ENCODE assay signal across 32 mouse cellular contexts in the genomic region with DNA sequence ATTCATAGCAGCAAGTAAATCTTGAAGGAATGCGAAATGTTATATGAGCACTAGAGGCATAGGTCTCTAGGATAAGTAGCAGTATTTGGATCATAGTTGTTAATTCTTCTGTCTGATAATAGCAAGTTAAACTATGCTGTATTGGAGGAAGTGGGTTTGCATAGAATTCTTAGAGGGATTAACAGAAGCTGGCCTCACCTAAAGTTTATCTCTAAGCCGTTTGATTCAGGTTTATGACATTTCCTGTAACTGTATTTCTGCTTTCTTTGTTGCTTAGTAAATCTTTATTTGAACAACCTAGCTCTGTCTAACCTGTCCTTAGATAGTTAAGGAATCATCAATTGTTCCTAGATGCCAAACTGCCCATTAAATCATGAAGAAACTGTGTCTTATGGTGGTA. TPM values are rescaled to one million over a fixed set of nuclear protein-coding genes. Genes with fewer than 3 reads are reported as not detected.
"Had no signal": no experiment of that assay in that cellular context is flagged by ENCODE, and none has a peak within 500 bp of the region (broad histone marks: within the 10 kb centered on the region; RNA-seq: fewer than 3 reads in every experiment).

No protein-coding gene starts in this region.

- DNase-seq: left cerebral cortex, postnatal 4 days; liver; liver, embryonic 13.5 days; liver, postnatal 0 days; lung, adult 18-20 months; lung, adult 2 months; lung, embryonic 14.5 days; lung, postnatal 10 days; lung, postnatal 14 days; lung, postnatal 36 days; lung, postnatal 4 days; midbrain, embryonic 14.5 days had no signal

- H3K36me3 ChIP-seq: limb, embryonic 10.5 days; limb, embryonic 12.5 days; limb, embryonic 13.5 days; limb, embryonic 15.5 days; liver, embryonic 12.5 days; liver, embryonic 13.5 days; liver, embryonic 15.5 days; lung, embryonic 15.5 days; midbrain, embryonic 10.5 days; midbrain, embryonic 12.5 days; midbrain, embryonic 13.5 days; midbrain, embryonic 15.5 days; neural tube, embryonic 12.5 days had no signal

- H3K9me3 ChIP-seq: limb, embryonic 10.5 days; limb, embryonic 12.5 days; limb, embryonic 13.5 days; limb, embryonic 15.5 days; liver, embryonic 12.5 days; liver, embryonic 13.5 days; liver, embryonic 15.5 days; lung, embryonic 15.5 days; megakaryocyte, embryonic 14.5 days; midbrain, embryonic 10.5 days; midbrain, embryonic 12.5 days; midbrain, embryonic 13.5 days; midbrain, embryonic 15.5 days; neural tube, embryonic 12.5 days had no signal

- H3K27ac ChIP-seq: limb, embryonic 10.5 days; limb, embryonic 12.5 days; limb, embryonic 13.5 days; limb, embryonic 15.5 days; liver, embryonic 12.5 days; liver, embryonic 13.5 days; liver, embryonic 14.5 days; liver, embryonic 15.5 days; lung, embryonic 15.5 days; macrophage; midbrain, embryonic 10.5 days; midbrain, embryonic 12.5 days; midbrain, embryonic 13.5 days; midbrain, embryonic 15.5 days; neural tube, embryonic 12.5 days had no signal

- H3K4me3 ChIP-seq: limb, embryonic 10.5 days; limb, embryonic 12.5 days; limb, embryonic 13.5 days; limb, embryonic 15.5 days; liver, embryonic 12.5 days; liver, embryonic 13.5 days; liver, embryonic 15.5 days; lung, embryonic 15.5 days; megakaryocyte, embryonic 14.5 days; midbrain, embryonic 10.5 days; midbrain, embryonic 12.5 days; midbrain, embryonic 13.5 days; midbrain, embryonic 15.5 days; myocyte; neural tube, embryonic 12.5 days had no signal

- H3K4me1 ChIP-seq: limb, embryonic 15.5 days; liver, embryonic 12.5 days; liver, embryonic 13.5 days; liver, embryonic 15.5 days had no signal

- H3K9ac ChIP-seq: limb, embryonic 12.5 days; limb, embryonic 13.5 days; limb, embryonic 15.5 days; liver, embryonic 12.5 days; liver, embryonic 13.5 days; liver, embryonic 14.5 days; liver, embryonic 15.5 days; liver, postnatal 0 days; lung, embryonic 14.5 days; lung, embryonic 15.5 days; midbrain, embryonic 12.5 days; midbrain, embryonic 13.5 days; midbrain, embryonic 15.5 days; neural tube, embryonic 12.5 days had no signal

- H3K27me3 ChIP-seq: limb, embryonic 12.5 days; limb, embryonic 13.5 days; limb, embryonic 15.5 days; lung, embryonic 15.5 days; midbrain, embryonic 12.5 days; midbrain, embryonic 13.5 days; midbrain, embryonic 15.5 days; neural tube, embryonic 12.5 days had no signal

RNA-seq across cellular contexts. Expression of a gene that starts 3.5 kb away (rescaled TPM):
- total RNA-seq: megakaryocyte progenitor cell, adult 5-6 weeks; megakaryocyte, adult 5-6 weeks; megakaryocyte-erythroid progenitor cell, adult 5-6 weeks; monocyte, adult 5-6 weeks had no signal
- polyA plus RNA-seq: macrophage had no signal
